Mouse (Mus musculus): Measurements from ENCODE around the gene Rasl10a. TPM values are rescaled to one million over a fixed set of nuclear protein-coding genes. Genes with fewer than 3 reads are reported as not detected.
A peak's percentile ranks its signal among the peaks of the same experiment; 100 is the strongest.
"Not testable (repeated sequence)": the region's sequence is repeated elsewhere in the genome, so short reads cannot be mapped to it uniquely, and the experiment has no call there.

Rasl10a gene
- polyA plus RNA-seq, 1 experiment = 2.9 TPM

DNA sequence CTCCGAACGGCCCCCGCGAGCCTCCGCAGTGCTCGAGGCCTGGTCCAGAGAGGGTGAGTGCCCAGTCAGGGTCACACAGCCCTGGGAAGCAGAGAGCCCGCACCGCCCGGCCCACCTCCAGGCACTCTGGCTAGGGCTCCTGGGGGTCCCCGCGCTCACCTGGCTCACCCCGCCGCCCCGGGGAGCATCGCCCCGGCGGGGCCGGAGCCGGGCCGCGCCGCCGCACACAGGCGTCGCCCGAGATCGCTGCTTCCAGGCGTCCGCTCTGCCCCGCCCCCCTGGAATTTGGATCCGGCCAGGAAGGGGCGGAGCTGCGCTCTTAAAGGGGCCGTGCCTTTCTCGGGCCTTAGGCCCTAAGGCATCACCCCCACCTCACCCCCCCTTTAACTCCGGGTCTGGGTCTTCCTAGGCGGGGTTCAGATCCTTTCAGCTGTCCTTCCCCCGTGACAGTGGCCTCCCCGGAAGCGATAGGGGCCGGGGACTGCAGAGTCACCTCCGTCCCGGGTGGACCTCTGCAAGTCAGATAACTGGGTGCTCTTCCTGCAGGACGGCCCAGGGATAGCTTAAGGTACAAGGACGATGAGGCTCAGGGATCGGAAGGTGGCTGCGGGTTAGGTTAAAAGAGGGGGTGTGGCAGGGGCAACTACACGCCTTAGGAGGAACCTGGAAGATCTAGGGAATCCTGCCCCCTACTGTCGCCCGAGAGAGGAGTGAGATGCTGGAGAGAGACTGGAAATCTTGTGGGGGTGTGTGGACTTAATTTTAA lies 7.3 kb downstream of the Rasl10a start, which contains the start of gene Gas2l1:
TSS of gene Gas2l1 (minus strand) at position 272 of the 766 bp plus-strand sequence.
- no peaks in the 10 kb centered on the region for H3K27me3 ChIP-seq (ENCODE audit: control insufficient read depth, insufficient read depth, low read length)
- WGBS = 1% methylated on average over 49 of the region's 50 CpGs
- peak; percentile 85 to 89 for DNase-seq
- TF ChIP-seq CTCF (IDR thresholded peaks at IDR 0.05; ENCODE audit: borderline replicate concordance, insufficient read depth, low read depth, low read length) (peak; percentile 71), POLR2A (IDR thresholded peaks at IDR 0.05; ENCODE audit: borderline replicate concordance, insufficient read depth, low read length) (peak; percentile 30; the same call in 1 of the 2 replicates)
- peaks cover 16% of the 10 kb centered on the region for H3K4me1 ChIP-seq (ENCODE audit: control insufficient read depth, insufficient read depth, low read length)
- peak within 1 kb of the TSS; percentile 56 for H3K4me3 ChIP-seq (replicated peaks; ENCODE audit: insufficient read depth, low read depth, low read length)
- H3K27ac ChIP-seq (ENCODE audit: insufficient read depth, low read length) = no peak within 1 kb of the TSS

DNA sequence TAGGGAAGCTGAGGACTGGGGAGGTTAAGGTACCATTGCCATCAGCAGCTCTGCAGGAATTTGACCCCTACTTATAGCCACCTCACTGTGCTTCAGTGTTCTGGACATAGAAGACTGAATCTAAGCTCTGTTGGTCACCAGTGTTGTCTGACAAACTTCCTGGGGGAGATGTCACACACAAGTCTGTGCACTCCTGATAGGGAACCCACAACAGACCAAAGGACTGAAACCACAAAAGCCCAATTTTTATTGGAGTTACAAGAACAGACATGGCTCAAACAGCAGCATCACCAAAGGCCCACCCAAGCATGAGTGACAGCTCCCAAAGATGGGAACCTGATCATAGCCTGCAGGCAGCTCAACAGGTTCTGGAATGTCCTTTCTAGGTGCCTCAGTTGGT lies 9.1 kb downstream of the Rasl10a start:
- TF ChIP-seq CTCF (IDR thresholded peaks at IDR 0.05; ENCODE audit: borderline replicate concordance, insufficient read depth, low read depth, low read length) = no peak
- no peak for TF ChIP-seq POLR2A (IDR thresholded peaks at IDR 0.05; ENCODE audit: borderline replicate concordance, insufficient read depth, low read length)
- Histone ChIP-seq H3K4me1 (ENCODE audit: control insufficient read depth, insufficient read depth, low read length) (peaks cover 14% of the 10 kb centered on the region), H3K4me3 (replicated peaks; ENCODE audit: insufficient read depth, low read depth, low read length) (no peak overlapping the region), H3K27me3 (ENCODE audit: control insufficient read depth, insufficient read depth, low read length) (no peaks in the 10 kb centered on the region), H3K27ac (ENCODE audit: insufficient read depth, low read length) (no peak overlapping the region)
- DNase-seq = no peak

DNA sequence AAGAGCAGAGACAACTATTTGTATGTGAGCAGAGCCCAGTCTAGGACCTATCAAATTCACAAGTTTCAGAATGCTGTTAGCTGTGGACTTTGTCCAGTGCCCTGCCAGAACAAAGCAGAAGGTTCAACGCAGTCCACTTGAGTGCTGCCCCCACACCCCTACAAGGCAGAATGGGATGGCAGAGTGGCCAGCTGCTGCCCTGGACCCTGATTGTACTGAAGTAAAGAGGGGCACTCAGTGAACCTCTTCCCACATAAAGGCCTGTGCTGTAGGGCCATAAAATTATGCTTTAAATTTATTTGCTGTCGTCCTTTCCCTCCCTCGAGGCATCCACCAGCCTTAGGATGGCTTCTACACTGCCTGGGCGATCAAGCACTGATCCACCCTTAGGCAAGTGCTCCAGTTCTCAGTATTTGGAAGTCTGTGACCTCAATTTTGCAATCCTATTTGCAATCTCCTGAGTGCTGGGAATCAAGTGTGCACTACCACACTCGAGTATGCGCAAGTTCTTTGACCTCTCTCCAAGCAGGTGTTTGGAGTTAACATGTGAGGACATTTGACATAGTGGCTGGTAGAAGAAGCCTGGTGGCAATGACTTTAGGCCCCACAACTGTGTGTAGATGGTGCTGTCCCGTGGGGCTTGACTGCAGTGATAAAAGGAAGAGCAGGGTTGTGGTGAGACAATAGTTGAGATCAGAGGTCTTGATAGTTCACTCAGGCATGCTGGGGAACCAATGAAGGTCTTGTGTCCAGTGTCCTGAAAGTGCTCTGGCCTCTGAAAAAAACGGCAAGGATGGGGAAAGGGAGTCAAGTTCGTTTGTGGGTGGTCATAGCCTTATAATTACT lies 10.4 kb downstream of the Rasl10a start:
- Histone ChIP-seq H3K4me3 (replicated peaks; ENCODE audit: insufficient read depth, low read depth, low read length) (no peak overlapping the region), H3K27ac (ENCODE audit: insufficient read depth, low read length) (no peak overlapping the region), H3K4me1 (ENCODE audit: control insufficient read depth, insufficient read depth, low read length) (peaks cover 2% of the 10 kb centered on the region; the same call in 1 of the 2 replicates), H3K27me3 (ENCODE audit: control insufficient read depth, insufficient read depth, low read length) (no peaks in the 10 kb centered on the region)
- TF ChIP-seq CTCF (IDR thresholded peaks at IDR 0.05; ENCODE audit: borderline replicate concordance, insufficient read depth, low read depth, low read length) (no peak), POLR2A (IDR thresholded peaks at IDR 0.05; ENCODE audit: borderline replicate concordance, insufficient read depth, low read length) (no peak)
- 75% methylated on average over 9 of the region's 9 CpGs for WGBS
- no peak for DNase-seq

DNA sequence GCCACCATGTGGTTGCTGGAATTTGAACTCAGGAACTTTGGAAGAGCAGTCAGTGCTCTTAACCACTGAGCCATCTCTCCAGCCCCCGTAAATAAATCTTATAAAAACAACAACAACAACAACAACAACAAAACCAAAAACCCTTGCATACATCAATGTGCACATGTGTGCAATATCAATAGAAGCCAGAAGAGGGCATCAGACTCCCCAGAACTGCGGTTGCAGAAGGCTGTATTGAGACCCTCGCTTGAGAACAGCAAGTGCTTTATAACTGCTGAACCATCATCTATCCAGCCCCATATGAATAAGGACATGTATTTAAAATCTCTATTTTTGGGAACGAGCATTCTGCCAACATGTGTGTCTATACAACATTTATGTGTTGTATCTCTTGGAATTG lies 17.0 kb downstream of the Rasl10a start:
- no peak overlapping the region for H3K4me3 ChIP-seq (replicated peaks; ENCODE audit: insufficient read depth, low read depth, low read length)
- TF ChIP-seq POLR2A (IDR thresholded peaks at IDR 0.05; ENCODE audit: borderline replicate concordance, insufficient read depth, low read length) (no peak), CTCF (IDR thresholded peaks at IDR 0.05; ENCODE audit: borderline replicate concordance, insufficient read depth, low read depth, low read length) (peak; percentile 35; the same call in 1 of the 2 replicates)
- H3K27me3 ChIP-seq (ENCODE audit: control insufficient read depth, insufficient read depth, low read length) = no peaks in the 10 kb centered on the region
- WGBS = 55% methylated on average over 4 of the region's 4 CpGs
- no peak overlapping the region for H3K27ac ChIP-seq (ENCODE audit: insufficient read depth, low read length)
- DNase-seq = no peak
- H3K4me1 ChIP-seq (ENCODE audit: control insufficient read depth, insufficient read depth, low read length) = no peaks in the 10 kb centered on the region

DNA sequence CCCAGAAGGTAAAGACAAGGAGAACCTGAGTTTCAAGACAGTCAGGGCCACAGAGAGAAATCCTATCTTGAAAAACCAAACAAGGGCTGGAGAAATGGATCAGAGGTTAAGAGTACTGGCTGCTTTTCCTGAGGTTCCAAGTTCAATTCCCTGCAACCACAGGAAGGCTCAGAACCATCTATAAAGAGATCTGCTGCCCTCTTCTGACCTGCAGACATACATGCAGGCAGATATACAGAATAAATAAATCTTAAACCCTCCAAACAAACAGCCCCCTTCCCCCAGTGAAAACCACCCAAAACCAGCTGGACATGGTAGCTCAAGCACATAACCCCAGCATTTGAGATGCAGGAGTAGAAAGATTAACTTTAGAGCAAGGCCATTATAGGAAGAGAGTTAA lies 17.8 kb downstream of the Rasl10a start:
- TF ChIP-seq CTCF (IDR thresholded peaks at IDR 0.05; ENCODE audit: borderline replicate concordance, insufficient read depth, low read depth, low read length) (no peak), POLR2A (IDR thresholded peaks at IDR 0.05; ENCODE audit: borderline replicate concordance, insufficient read depth, low read length) (no peak)
- H3K4me1 ChIP-seq (ENCODE audit: control insufficient read depth, insufficient read depth, low read length) = no peaks in the 10 kb centered on the region
- no peak overlapping the region for H3K4me3 ChIP-seq (replicated peaks; ENCODE audit: insufficient read depth, low read depth, low read length)
- H3K27ac ChIP-seq (ENCODE audit: insufficient read depth, low read length) = no peak overlapping the region
- no peaks in the 10 kb centered on the region for H3K27me3 ChIP-seq (ENCODE audit: control insufficient read depth, insufficient read depth, low read length)
- no peak for DNase-seq

DNA sequence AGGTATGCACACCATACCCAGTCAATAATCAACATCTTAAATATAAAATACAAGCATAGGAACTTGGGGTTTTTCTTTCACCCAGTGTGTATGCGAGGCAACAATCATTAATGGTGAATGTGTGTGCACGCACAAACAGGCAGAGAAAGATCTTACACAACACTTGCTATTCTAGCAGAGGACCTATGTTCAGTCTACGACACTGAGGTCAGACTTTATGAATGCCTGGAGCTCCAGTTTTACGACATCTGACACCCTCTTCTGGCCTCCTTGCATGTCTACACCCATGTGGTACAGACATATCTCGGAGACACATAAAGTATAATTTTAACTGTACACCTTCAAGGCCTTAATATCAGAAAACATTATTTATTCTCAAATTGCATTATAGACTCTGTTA lies 18.9 kb downstream of the Rasl10a start:
- not testable (repeated sequence) for H3K27ac ChIP-seq (ENCODE audit: insufficient read depth, low read length); DNase-seq; H3K4me1 ChIP-seq (ENCODE audit: control insufficient read depth, insufficient read depth, low read length); H3K4me3 ChIP-seq (replicated peaks; ENCODE audit: insufficient read depth, low read depth, low read length); H3K27me3 ChIP-seq (ENCODE audit: control insufficient read depth, insufficient read depth, low read length)
- WGBS = 77% methylated on average over 4 of the region's 5 CpGs

DNA sequence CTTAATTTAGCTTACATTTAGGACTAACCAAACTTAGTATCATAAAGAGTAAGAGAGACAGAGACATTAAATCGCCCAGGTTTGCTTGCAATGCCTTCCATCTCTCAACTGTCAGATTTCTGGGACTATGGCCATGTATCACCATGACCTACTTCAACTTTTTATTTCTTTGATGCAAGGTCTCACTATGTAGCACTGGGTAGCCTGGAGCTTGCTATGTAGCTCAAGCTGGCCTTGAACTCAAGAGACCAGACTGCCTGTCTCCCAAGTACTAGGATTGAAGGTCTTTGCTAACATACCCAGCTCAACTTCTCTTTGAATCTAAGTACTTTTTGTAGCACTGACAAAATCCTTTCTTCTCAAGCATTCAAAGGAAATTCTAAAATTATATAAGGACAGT lies 31.2 kb downstream of the Rasl10a start:
- H3K27ac ChIP-seq (ENCODE audit: insufficient read depth, low read length) = no peak overlapping the region
- TF ChIP-seq POLR2A (IDR thresholded peaks at IDR 0.05; ENCODE audit: borderline replicate concordance, insufficient read depth, low read length) = no peak
- no peak for TF ChIP-seq CTCF (IDR thresholded peaks at IDR 0.05; ENCODE audit: borderline replicate concordance, insufficient read depth, low read depth, low read length)
- WGBS = 79% methylated on average over 1 of the region's 1 CpGs
- DNase-seq = no peak
- no peaks in the 10 kb centered on the region for H3K27me3 ChIP-seq (ENCODE audit: control insufficient read depth, insufficient read depth, low read length)
- peaks cover 3% of the 10 kb centered on the region; the same call in 1 of the 2 replicates for H3K4me1 ChIP-seq (ENCODE audit: control insufficient read depth, insufficient read depth, low read length)
- no peak overlapping the region for H3K4me3 ChIP-seq (replicated peaks; ENCODE audit: insufficient read depth, low read depth, low read length)

DNA sequence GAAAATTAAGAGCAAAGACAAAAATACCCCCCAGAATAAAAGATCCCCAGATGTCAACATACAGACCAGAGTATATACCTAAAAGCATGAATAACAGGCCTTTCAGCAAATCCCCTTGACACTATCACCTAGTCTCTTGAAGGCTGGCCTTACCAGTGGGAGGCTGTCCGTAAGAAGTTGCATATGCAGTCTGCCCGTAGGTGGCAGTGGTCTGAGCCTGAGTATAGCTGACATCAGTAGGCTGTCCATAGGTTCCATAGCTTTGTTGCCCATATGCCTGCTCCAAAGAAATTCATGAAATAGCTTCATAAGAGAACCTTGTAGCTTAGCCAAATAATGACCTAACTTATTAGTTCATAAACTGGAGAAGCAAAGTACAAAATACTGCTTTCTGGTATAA lies 33.8 kb downstream of the Rasl10a start:
- H3K27ac ChIP-seq (ENCODE audit: insufficient read depth, low read length) = no peak overlapping the region
- no peaks in the 10 kb centered on the region for H3K27me3 ChIP-seq (ENCODE audit: control insufficient read depth, insufficient read depth, low read length)
- peak; percentile 22; the same call in 1 of the 2 replicates for TF ChIP-seq CTCF (IDR thresholded peaks at IDR 0.05; ENCODE audit: borderline replicate concordance, insufficient read depth, low read depth, low read length)
- no peak for TF ChIP-seq POLR2A (IDR thresholded peaks at IDR 0.05; ENCODE audit: borderline replicate concordance, insufficient read depth, low read length)
- WGBS = 8% methylated on average over 2 of the region's 2 CpGs
- H3K4me1 ChIP-seq (ENCODE audit: control insufficient read depth, insufficient read depth, low read length) = peaks cover 6% of the 10 kb centered on the region
- no peak overlapping the region for H3K4me3 ChIP-seq (replicated peaks; ENCODE audit: insufficient read depth, low read depth, low read length)
- no peak for DNase-seq
